Mouse (Mus musculus) gastrocnemius, adult 8-10 months (tissue): ENCODE measurements around the gene Amd1. TPM values are rescaled to one million over a fixed set of nuclear protein-coding genes. Genes with fewer than 3 reads are reported as not detected.

Source experiments
- DNase-seq, 2 experiments: peaks; one replicate each; pipeline ENCODE4 v3.0.0; 2022; ENCODE audit warnings: low spot score in 2 of 2
- total RNA-seq, 4 experiments: library from RNA; stranded (reverse); gene quantifications; 2 replicates each; pipeline ENCODE4 v1.2.4; 2022

The Amd1 gene
- 100 to 1,000 TPM; 105 to 912 (median 433) TPM for total RNA-seq

GRCm38 (mm10) chr10:40302140-40302985 is at the start of gene Amd1:
Gene Amd1 (minus strand): TSS chr10:40302186.
- DNase-seq, result peak; percentile 99 to 100

GRCm38 (mm10) chr10:40351156-40351555 is 49.2 kb upstream of the Amd1 start:
- no peak for DNase-seq

GRCm38 (mm10) chr10:40350245-40350932 is 48.4 kb upstream of the Amd1 start:
- no peak for DNase-seq

GRCm38 (mm10) chr10:40349631-40350177 is 47.7 kb upstream of the Amd1 start:
- DNase-seq, result peak; percentile 28 to 56

- DNase-seq, result peak; percentile 97 to 98
Measured at GRCm38 (mm10) chr10:40348566-40349536, 46.9 kb upstream of the Amd1 start.

GRCm38 (mm10) chr10:40347461-40347954 is 45.5 kb upstream of the Amd1 start:
- no peak for DNase-seq

GRCm38 (mm10) chr10:40346776-40347403 is 44.9 kb upstream of the Amd1 start:
- DNase-seq, result no peak

GRCm38 (mm10) chr10:40342036-40342435 is 40.0 kb upstream of the Amd1 start:
- no peak for DNase-seq

GRCm38 (mm10) chr10:40339351-40339964 is 37.5 kb upstream of the Amd1 start, which contains the start of gene Cdk19:
Gene Cdk19 (plus strand): TSS chr10:40339564.
- DNase-seq, result no peak

- DNase-seq, result no peak
Measured at GRCm38 (mm10) chr10:40332864-40333263, 30.9 kb upstream of the Amd1 start.

- no peak for DNase-seq
Measured at GRCm38 (mm10) chr10:40330262-40330661, 28.3 kb upstream of the Amd1 start.

- DNase-seq, result peak; percentile 54 to 77
Measured at GRCm38 (mm10) chr10:40328004-40328551, 26.1 kb upstream of the Amd1 start.

- DNase-seq, result no peak
Measured at GRCm38 (mm10) chr10:40320306-40320705, 18.3 kb upstream of the Amd1 start.

GRCm38 (mm10) chr10:40316841-40317585 is 15.0 kb upstream of the Amd1 start:
- no peak for DNase-seq

- no peak for DNase-seq
Measured at GRCm38 (mm10) chr10:40312781-40313180, 10.8 kb upstream of the Amd1 start.

- no peak for DNase-seq
Measured at GRCm38 (mm10) chr10:40309884-40310635, 8.1 kb upstream of the Amd1 start.

GRCm38 (mm10) chr10:40307826-40308583 is 6.0 kb upstream of the Amd1 start:
- no peak for DNase-seq
